Mouse (Mus musculus): ENCODE results near the gene Galnt4. TPM values are rescaled to one million over a fixed set of nuclear protein-coding genes. Genes with fewer than 3 reads are reported as not detected.
A peak's percentile ranks its signal among the peaks of the same experiment; 100 is the strongest.
"Not testable (repeated sequence)": the region's sequence is repeated elsewhere in the genome, so short reads cannot be mapped to it uniquely, and the experiment has no call there.

Galnt4 gene
- polyA plus RNA-seq, 1 experiment from 2014 or later = 14.7 TPM

GRCm38 (mm10) chr10:99156808-99157207 lies 48.8 kb downstream of the Galnt4 start:
- peaks cover 4% of the 10 kb centered on the region; the same call in 1 of the 2 replicates for H3K36me3 ChIP-seq (ENCODE audit: control insufficient read depth, insufficient read depth, low read length)
- H3K9me3 ChIP-seq (ENCODE audit: control insufficient read depth, low read length) = no peaks in the 10 kb centered on the region
- no peak overlapping the region for H3K4me2 ChIP-seq (ENCODE audit: low read depth, low read length)
- no peaks in the 10 kb centered on the region for H3K27me3 ChIP-seq (replicated peaks; ENCODE audit: control insufficient read depth, insufficient read depth, low read length)
- 92% methylated on average over 5 of the region's 5 CpGs for WGBS
- H3K27ac ChIP-seq (replicated peaks; ENCODE audit: low read depth, low read length) = no peak overlapping the region
- no peak for DNase-seq (ENCODE audit: low spot score)
- no peak for ATAC-seq (ENCODE audit: low read depth)
- no peak overlapping the region for H3K9ac ChIP-seq (ENCODE audit: low read depth, low read length)
- no peak overlapping the region for H3K4me3 ChIP-seq (ENCODE audit: low read depth, low read length)
- H3K4me1 ChIP-seq (ENCODE audit: control insufficient read depth, insufficient read depth, low read length) = no peaks in the 10 kb centered on the region

- not testable (repeated sequence) for H3K27me3 ChIP-seq (replicated peaks; ENCODE audit: control insufficient read depth, insufficient read depth, low read length); DNase-seq (ENCODE audit: low spot score)
These were observed 49.7 kb downstream of the Galnt4 start for GRCm38 (mm10) chr10:99157697-99158096.

GRCm38 (mm10) chr10:99161987-99162582 lies 54.1 kb downstream of the Galnt4 start:
- no peak overlapping the region for H3K4me3 ChIP-seq (ENCODE audit: low read depth, low read length)
- H3K9me3 ChIP-seq (ENCODE audit: control insufficient read depth, low read length) = no peaks in the 10 kb centered on the region
- no peak overlapping the region for H3K4me2 ChIP-seq (ENCODE audit: low read depth, low read length)
- no peaks in the 10 kb centered on the region for H3K4me1 ChIP-seq (ENCODE audit: control insufficient read depth, insufficient read depth, low read length)
- H3K27me3 ChIP-seq (replicated peaks; ENCODE audit: control insufficient read depth, insufficient read depth, low read length) = no peaks in the 10 kb centered on the region
- WGBS = 39% methylated on average over 8 of the region's 8 CpGs
- DNase-seq (ENCODE audit: low spot score) (peak; percentile 61), ATAC-seq (ENCODE audit: low read depth) (peak; percentile 28; the same call in 1 of the 2 replicates)
- H3K36me3 ChIP-seq (ENCODE audit: control insufficient read depth, insufficient read depth, low read length) = no peaks in the 10 kb centered on the region
- H3K9ac ChIP-seq (ENCODE audit: low read depth, low read length) = no peak overlapping the region
- no peak overlapping the region for H3K27ac ChIP-seq (replicated peaks; ENCODE audit: low read depth, low read length)

More at GRCm38 (mm10) chr10:99157697-99158096, 49.7 kb downstream of the Galnt4 start:
- not testable (repeated sequence) for H3K9me3 ChIP-seq (ENCODE audit: control insufficient read depth, low read length); H3K27ac ChIP-seq (replicated peaks; ENCODE audit: low read depth, low read length); H3K36me3 ChIP-seq (ENCODE audit: control insufficient read depth, insufficient read depth, low read length); H3K4me1 ChIP-seq (ENCODE audit: control insufficient read depth, insufficient read depth, low read length); ATAC-seq (ENCODE audit: low read depth); H3K9ac ChIP-seq (ENCODE audit: low read depth, low read length); H3K4me2 ChIP-seq (ENCODE audit: low read depth, low read length); H3K4me3 ChIP-seq (ENCODE audit: low read depth, low read length)
- WGBS = 86% methylated on average over 10 of the region's 10 CpGs

Other genes starting within 250 kb of the Galnt4 start
- gene Atp2b1, start 193.8 kb upstream of the Galnt4 start, polyA plus RNA-seq (2014; fragmentation: Nextera tagmentation; extraction: Ambion mirVana) = 105 and 121 TPM in 2 replicates
- gene Poc1b, start 1.1 kb upstream of the Galnt4 start, polyA plus RNA-seq (2014; fragmentation: Nextera tagmentation; extraction: Ambion mirVana) = 18.9 and 22.5 TPM in 2 replicates
- not detected in 2 replicates for gene Phxr2, start 18.2 kb downstream of the Galnt4 start, polyA plus RNA-seq (2014; fragmentation: Nextera tagmentation; extraction: Ambion mirVana)
- gene Dusp6, start 155.1 kb downstream of the Galnt4 start, polyA plus RNA-seq (2014; fragmentation: Nextera tagmentation; extraction: Ambion mirVana) = 65.2 and 79.7 TPM in 2 replicates